Mouse (Mus musculus): Measurements from ENCODE around the gene Aqp3.

- TF ChIP-seq POLR2A (IDR thresholded peaks at IDR 0.05; ENCODE audit: extremely low read depth, insufficient read depth, low read length) = no peak
- no peak for TF ChIP-seq CTCF (IDR thresholded peaks at IDR 0.05; ENCODE audit: extremely low read depth, insufficient read depth, low read length)
These were observed 24.8 kb downstream of the Aqp3 start for GRCm38 (mm10) chr4:41073008-41073817.
